Mouse (Mus musculus) MEL (cell line): ENCODE results near the gene Egfr.

Source experiments
- BHLHE40 ChIP-seq: IDR thresholded peaks from 2 replicates; pipeline ENCODE4 v1.6.1; 2012; ENCODE audit warnings: low read depth, mild to moderate bottlenecking, inconsistent platforms, low read length, improper control_type of control experiment, borderline replicate concordance
- CTCF ChIP-seq, 3 experiments: IDR thresholded peaks in 2 of 3; conservative IDR thresholded peaks in 1 of 3; 2 replicates each; pipeline ENCODE4 v1.5.1; 2011 to 2012; ENCODE audit warnings: low read length in 3 of 3, low read depth in 2 of 3, mild to moderate bottlenecking in 2 of 3, improper control_type of control experiment in 1 of 3, inconsistent platforms in 1 of 3, mixed read lengths in 1 of 3, moderate library complexity in 1 of 3; ENCODE audit not compliant: control insufficient read depth in 1 of 3, insufficient read depth in 1 of 3, poor library complexity in 1 of 3, severe bottlenecking in 1 of 3
- EP300 ChIP-seq, 2 experiments: IDR thresholded peaks; 2 replicates each; pipeline ENCODE4 v1.6.1; 2011; ENCODE audit warnings: improper control_type of control experiment in 2 of 2, low read length in 2 of 2, low read depth in 1 of 2, mild to moderate bottlenecking in 1 of 2
- GATA1 ChIP-seq: IDR thresholded peaks from 2 replicates; pipeline ENCODE4 v1.6.1; 2011; ENCODE audit warnings: low read depth, low read length, improper control_type of control experiment
- NRF1 ChIP-seq: IDR thresholded peaks from 2 replicates; pipeline ENCODE4 v1.6.1; 2014; ENCODE audit warnings: low read depth, mild to moderate bottlenecking, inconsistent platforms, low read length, improper control_type of control experiment, moderate library complexity; ENCODE audit not compliant: poor library complexity, insufficient read depth, severe bottlenecking
- POLR2A ChIP-seq, 2 experiments: IDR thresholded peaks; 2 replicates each; pipeline ENCODE4 v1.6.1; 2011 to 2012; ENCODE audit warnings: low read length in 2 of 2, mild to moderate bottlenecking in 2 of 2, control low read depth in 1 of 2, improper control_type of control experiment in 1 of 2, low read depth in 1 of 2, moderate library complexity in 1 of 2; ENCODE audit not compliant: control insufficient read depth in 1 of 2, insufficient read depth in 1 of 2, poor library complexity in 1 of 2
- POLR2AphosphoS2 ChIP-seq: IDR thresholded peaks from 2 replicates; pipeline ENCODE4 v1.6.1; 2011; ENCODE audit warnings: low read length, improper control_type of control experiment
- RCOR1 ChIP-seq: IDR thresholded peaks from 2 replicates; pipeline ENCODE4 v1.6.1; 2012; ENCODE audit warnings: low read depth, mild to moderate bottlenecking, inconsistent platforms, low read length, improper control_type of control experiment
- SMC3 ChIP-seq: IDR thresholded peaks from 2 replicates; pipeline ENCODE4 v1.6.1; 2011; ENCODE audit warnings: low read depth, low read length, improper control_type of control experiment

DNA sequence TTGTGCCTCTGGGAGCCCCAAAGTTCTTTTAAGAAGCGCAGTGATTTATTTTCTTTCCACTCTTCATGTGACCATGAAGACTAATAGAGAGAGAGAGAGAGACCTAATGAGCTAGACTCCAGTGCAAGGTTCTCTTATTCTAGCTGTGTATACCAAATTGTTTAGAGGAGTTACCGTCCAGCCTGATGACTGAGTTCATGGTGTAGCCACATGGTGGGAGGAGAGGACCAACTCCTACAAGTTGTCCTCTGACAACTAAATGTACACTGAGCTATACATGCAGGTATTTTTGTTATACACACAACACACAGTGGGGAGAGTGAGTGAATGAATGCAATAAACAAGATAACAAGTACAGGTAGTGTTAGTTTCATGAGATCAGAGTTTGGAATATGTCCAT is 9.2 kb upstream of the Egfr start:
- no peak for TF ChIP-seq CTCF (IDR thresholded peaks at IDR 0.05 in 2 of 3, conservative IDR thresholded peaks at IDR 0.05 in 1 of 3; ENCODE audit: control insufficient read depth in 1 of 3, insufficient read depth in 1 of 3, low read depth in 2 of 3, low read length in 3 of 3, poor library complexity in 1 of 3, severe bottlenecking in 1 of 3)
- no peak for TF ChIP-seq SMC3
- no peak for TF ChIP-seq POLR2AphosphoS2
- TF ChIP-seq GATA1 = no peak
- no peak for TF ChIP-seq RCOR1
- TF ChIP-seq EP300 (IDR thresholded peaks at IDR 0.05; ENCODE audit: low read depth in 1 of 2, low read length in 2 of 2) = no peak
- no peak for TF ChIP-seq BHLHE40
- no peak for TF ChIP-seq NRF1
- TF ChIP-seq POLR2A (IDR thresholded peaks at IDR 0.05; ENCODE audit: control insufficient read depth in 1 of 2, insufficient read depth in 1 of 2, low read depth in 1 of 2, low read length in 2 of 2, poor library complexity in 1 of 2) = no peak
